Mouse (Mus musculus): ENCODE measurements at regions not wholly inside any gene's neighbourhood (a gene's known extent, or its start where the extent isn't known, plus 50 kb on each side); places are given as distances from the start of the nearest gene placed in this dataset.

- no peak for DNase-seq (ENCODE audit: low read depth, low spot score)
Observed at GRCm38 (mm10) chr2:92854331-92854730, 60.6 kb upstream of the Syt13 start.

GRCm38 (mm10) chr2:92856047-92856446 is 58.9 kb upstream of the Syt13 start:
- DNase-seq (ENCODE audit: low read depth, low spot score), result no peak

GRCm38 (mm10) chr2:92860502-92861197 is 54.2 kb upstream of the Syt13 start:
- no peak for DNase-seq (ENCODE audit: low read depth, low spot score)
